Mouse (Mus musculus): Measurements from ENCODE around the gene Adad1.
A peak's percentile ranks its signal among the peaks of the same experiment; 100 is the strongest.

The Adad1 gene

DNA sequence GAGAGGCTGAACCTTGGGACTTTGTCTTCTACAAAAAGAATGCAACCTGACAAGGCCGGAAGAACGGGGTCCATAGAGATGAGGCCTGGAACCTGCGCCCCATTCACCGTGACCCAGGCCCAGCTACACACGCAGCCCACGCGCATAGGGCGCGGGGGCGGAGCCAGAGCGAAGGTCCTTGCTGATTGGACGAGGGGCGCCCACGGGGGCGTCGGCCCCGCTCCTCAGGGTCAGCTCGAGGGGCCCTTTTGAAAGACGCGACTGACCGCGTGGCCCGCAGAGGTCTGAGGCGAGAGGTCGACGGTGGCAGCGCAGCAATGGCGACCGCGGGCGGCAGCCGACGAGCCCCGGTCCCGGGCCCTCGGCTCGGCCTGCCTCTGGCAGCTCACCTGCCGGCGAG is at the start of gene Adad1:
Gene Adad1, plus strand, starts transcription at position 122 of the 400 bp plus-strand sequence.
- no peak for DNase-seq

DNA sequence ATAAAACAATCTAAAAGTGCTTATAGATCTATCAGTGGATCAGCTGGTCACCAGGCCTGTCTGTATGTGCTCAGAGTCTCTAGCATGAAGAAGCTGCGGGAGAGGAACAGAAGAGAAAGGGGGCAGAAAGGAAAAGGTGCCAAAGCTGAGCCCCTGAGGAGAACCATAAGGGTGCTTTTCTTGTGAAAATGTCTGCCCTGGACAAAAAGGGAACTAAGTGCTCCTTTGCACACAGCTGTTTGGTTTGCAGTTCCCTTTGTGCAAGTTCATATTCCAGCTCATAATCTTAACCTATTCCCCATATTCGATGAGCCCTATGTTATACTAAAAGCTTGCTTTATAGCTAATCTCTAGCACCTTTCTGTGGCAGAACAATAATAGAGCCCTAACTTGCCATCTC is 25.3 kb upstream of the Adad1 start:
- DNase-seq: peak; percentile 1

DNA sequence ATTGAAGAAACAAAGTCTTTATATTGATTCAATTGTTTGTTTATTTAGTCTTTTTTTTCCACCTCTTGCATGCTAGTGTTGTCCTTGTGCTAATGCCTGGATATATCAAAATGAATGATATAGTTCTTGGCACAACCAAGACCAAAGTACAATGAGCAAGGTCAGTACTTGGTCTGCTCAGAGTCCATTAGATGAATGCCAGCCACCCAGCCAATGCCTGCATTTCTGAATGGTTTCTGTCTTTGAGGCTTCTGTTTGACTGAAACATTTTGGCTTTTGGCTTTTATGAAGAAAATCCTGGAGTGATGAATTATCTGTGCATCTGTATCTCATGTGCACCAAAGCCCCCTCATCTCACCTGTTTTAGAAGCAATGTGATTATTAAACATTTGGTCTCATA is 23.5 kb upstream of the Adad1 start:
- DNase-seq: no peak

DNA sequence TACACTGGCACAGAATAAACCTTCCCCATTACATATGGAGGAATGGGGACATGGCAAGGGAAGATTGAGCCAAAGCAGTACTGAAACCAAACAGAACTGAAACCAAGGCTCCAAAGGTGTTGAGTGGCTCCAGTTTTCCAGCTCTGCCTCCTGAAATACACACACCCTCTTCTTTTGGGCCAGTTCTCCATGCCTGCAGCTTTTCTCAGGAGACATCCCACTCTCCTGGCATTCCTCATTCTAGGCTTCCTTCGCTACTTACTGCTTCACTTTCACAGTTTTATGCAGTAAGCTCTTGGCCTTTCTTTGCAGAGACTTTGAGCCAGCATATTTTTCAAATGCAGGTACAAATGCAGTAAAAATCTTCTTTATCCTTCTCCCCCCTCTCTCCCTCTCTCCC is 11.8 kb upstream of the Adad1 start:
- DNase-seq: no peak

DNA sequence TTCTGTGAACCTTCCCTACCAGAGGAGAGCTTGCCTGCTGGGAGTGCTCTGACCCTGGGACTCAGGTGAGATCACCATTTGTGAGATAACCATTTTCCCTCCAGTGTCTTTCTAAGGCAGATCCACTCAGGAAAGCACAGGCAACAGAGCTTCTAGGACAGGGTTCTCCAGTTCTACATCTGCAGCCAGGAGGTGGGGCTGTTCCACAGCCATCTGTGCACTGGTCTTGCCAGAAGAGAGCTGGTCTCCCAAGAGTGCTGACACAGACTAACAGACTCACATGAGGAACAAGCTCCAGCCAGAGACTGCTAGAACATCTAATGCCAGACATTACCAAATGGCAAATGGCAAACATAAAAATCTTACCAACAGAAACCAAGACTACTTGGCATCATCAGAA is 9.9 kb downstream of the Adad1 start:
- peak; percentile 68 for DNase-seq

DNA sequence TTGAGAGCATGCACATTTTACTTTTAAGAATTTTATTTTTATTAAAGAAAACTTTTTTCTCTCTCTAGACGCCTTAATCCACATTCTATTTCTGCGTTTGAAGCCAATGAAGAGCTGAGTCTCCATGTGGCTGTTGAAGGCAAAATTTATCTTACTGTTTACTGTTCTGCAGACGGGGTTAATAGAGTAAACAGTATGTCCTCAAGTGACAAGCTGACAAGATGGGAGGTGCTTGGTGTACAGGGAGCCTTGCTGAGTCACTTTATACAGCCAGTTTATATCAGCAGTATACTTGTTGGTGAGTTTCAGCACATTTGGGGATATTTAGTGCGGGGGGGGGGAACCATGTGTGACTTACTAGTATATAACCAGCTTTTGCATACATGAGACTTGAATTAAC is 21.5 kb downstream of the Adad1 start:
- no peak for DNase-seq

DNA sequence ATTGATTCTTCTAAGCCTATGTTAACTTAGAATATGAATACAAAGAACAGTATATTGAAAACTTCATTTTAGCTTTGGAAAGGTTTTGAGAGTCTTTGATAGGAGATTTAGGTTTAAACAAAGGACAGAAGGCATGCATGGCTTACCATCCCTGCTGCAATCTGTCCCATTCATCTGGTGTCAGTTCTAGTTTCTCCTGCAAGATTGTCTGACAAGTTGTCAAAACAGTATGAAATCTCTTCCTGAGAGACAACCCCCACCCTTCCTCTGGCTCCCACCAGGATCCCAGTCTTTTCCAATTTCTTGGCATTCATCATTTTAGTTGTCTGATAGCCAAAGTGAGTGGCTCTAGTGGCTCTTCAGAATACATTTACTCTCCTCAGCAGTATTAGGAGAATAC is 27.4 kb downstream of the Adad1 start:
- no peak for DNase-seq

DNA sequence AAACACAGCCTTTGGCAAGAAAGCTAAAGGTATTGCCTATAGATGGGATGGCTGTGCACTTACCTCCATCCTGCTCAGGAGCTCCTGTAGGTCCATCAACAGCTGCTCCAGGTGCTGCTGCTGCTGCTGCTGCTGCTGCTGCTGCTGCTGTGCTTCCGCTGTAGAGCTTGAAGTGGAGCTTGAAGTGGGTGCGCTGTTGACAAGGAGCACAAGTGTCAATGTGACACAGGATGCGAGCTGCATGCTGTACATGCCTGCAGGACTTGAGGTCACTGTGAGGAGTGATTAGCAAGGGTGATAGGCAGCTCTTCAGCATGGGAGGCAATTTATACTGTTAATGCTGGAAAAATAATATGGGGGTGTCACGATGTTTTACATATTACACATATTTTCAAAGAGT is 62.3 kb downstream of the Adad1 start, which contains the start of gene Il2:
Gene Il2, minus strand, starts transcription at position 305 of the 400 bp plus-strand sequence.
- DNase-seq: no peak

DNA sequence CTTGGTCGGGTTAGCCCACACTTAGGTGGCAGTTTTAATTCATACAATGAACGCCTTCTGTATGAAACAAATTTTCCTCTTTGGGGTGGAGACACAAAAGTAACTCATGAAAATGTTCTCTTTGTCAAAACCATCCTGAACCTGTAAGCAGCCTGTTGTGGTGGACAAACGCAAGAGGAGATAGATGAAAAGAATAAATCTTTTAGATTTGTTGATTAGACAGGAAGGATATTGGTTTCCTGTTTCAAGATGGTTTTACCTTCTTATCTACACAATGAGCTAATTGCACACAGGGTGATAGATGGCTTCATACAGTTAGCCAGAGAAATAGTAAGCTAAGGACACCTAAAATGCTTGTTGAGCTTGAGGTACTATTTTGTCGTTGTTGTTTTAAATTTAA is 62.8 kb downstream of the Adad1 start:
- no peak for DNase-seq

DNA sequence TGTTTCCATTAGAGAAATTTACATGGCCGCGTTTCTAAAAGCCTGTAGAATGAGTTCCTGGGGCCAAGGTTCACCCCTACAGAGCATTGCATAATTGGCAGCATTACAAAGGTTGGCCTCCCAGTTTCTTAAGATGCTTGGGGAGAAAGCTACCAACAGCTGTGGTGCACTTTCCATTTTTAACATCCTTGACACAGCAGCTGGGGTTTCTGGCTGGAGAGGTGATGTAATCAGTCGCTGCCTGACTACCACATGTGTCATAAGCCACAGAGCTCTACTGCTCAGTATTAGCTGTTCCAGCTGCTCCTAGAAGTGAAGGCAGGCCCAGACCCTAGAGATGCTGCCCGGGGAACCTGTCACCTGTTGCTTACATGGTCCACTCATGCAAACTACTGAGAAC is 64.9 kb downstream of the Adad1 start:
- peak; percentile 42 for DNase-seq

DNA sequence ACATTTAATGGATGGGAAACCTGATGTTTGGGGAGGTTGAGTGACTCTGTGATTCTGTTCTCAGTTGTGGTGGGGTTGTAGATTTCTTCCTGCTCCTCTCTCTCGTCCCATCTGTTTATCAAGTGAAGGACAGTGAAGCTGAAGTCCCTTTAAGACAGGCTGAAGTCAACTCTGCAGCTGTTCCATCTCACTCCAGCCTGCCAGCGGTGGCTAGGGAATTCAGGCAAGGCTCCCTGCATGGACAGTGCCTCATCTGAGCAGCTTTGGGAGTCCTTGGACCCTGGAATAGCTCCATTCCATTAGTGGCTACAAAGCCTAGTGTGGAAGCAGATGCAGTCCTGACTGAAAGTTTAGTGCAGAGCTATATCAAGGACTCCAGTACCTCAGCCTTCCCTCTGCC is 65.7 kb downstream of the Adad1 start:
- peak; percentile 40 for DNase-seq

DNA sequence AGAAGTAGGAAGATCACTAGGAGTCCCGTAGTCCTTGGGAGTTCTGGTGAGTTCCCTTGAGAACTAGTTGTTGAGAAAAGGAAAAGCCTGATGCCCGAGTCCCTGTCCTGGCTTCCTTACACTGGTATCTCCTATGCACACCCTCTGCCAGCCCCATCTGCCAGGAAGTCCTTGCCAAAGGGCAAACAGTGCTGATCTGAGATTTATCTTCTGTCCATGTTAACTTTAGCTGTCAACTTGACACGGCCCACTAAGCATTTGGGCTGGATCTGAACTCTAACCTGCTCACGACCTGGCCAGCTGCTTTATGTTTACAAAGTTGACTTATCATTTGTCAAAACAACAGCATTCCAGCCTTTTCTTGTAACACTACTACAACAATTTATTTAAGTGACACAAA is 73.9 kb downstream of the Adad1 start:
- no peak for DNase-seq

DNA sequence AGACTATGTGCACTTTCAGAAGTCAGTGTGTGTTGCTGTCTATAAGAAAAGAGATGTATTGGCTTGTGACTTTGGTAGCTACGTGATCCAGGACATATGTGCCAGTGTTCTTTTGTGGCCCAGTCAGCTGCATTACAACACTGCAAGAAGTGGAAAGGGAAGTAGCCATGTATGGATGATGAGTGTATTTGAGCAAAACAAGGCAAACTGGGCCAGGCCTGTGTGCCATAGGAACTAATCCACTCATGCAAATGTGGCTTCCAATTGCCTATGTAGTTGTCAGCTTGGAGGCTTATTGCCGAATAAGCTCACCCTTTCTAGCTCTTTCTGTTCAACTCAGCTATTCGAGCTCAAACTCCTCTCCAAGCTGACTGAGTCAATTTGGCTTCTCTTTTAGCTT is 75.9 kb downstream of the Adad1 start:
- peak; percentile 12 for DNase-seq

DNA sequence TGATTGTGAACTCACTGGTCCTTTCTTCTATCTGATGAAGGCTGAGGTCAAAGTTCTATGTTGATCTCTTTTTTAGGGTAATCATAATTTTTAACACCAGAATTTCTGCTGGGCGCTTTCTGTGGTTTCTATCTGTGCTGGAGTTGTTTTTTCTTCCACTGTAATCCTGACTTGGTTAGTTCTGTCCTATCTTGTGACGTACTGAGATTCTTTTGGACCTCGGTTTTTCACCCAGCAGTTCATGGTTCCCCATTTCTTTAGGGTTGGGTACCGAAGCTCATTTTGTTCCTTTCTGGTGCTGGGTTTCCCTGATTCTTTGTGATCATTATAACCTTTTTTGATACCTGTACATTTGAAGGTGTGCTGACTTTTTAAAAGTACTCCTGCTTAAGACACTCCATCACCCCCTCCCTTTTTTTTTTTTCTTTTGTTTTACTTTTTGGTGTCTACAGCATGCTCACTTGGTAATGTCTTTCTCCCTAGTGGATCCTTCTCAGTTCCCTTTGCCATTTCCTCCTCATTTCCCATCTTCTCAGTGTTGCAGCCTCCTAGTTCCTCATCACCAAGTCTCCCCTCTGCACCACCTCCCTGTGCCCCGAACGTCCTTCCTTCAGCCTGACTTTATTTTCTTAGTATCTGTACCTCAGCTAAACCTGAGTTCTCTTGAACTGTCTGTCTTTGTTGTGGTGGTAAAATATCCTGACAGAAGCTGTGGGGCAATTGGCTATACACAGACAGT is 77.0 kb downstream of the Adad1 start:
- DNase-seq: no peak

DNA sequence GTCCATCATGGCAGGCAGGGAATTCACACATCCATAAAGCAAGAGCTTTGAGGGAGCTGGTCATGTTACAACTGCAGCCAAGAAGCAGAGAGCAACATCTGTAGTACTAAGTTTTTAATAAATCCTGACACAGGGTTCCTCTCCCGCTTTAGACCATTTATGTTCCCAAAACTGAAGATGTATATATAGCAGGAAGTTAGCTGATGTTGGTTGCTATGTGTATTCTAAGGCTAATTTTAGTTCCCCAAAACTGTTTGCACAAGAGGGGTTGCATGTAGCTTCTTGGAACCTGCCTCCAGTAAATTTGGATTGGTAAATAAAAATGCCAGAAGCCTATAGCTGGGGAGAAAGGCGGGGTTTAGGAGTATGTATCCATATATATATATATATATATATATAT is 78.5 kb downstream of the Adad1 start:
- DNase-seq: peak; percentile 8

DNA sequence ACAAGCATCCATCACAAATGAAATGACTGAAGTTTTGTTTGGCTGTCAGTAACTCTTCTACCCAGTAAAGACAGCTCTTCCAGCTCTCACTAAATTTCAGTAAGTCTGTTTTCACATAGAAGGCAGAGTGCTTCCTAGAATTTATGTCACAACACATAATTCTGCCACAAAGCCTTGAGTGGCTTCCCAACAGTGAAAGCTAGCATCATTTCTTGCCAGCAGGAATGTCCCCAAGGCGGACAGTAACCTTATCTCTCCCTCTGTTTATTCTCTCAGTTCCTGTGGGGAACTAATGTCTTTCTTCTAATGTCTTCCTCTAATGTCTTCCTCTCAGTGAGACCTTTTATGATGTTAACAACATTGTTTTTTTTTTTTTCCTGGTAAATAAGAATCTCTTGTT is 81.7 kb downstream of the Adad1 start:
- DNase-seq: no peak

DNA sequence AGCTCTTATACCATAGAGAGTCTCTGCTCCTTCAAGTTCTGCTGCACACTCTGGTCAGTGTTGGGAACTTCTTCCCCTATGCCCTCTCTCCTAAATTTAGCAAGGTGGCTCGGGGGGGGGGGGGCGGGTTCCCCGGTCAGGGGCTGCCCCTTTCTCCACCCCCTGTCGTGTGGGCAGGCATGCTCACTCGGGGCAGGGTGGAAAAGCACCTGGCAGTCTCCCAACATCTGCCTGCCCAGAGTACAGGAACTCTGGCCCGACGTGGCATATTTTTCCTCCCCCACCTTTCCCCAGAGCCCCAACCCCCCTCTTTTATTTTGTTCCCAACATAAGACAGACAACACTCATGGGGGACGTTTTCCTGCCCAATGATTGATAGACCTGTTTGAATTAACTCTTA is 83.1 kb downstream of the Adad1 start:
- DNase-seq: no peak

DNA sequence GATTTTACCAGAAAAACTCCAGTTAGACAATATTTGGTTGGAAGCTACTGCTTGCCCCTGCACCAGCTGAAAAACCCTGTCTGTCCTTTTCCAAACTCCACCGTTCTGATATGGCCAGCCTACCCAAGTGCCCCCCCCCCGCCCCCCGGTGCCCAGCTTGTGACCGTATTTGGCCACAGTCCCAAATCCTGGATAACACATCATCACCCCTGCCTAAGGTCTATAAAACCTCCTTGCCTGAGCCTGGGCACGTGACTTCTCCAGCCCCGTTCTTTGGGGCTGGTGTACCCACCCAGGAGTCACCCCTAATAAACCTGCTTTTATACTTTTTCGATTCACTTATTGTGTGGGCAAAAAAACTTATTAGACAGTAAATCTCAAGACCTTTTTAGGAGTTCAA is 83.5 kb downstream of the Adad1 start:
- DNase-seq: no peak

DNA sequence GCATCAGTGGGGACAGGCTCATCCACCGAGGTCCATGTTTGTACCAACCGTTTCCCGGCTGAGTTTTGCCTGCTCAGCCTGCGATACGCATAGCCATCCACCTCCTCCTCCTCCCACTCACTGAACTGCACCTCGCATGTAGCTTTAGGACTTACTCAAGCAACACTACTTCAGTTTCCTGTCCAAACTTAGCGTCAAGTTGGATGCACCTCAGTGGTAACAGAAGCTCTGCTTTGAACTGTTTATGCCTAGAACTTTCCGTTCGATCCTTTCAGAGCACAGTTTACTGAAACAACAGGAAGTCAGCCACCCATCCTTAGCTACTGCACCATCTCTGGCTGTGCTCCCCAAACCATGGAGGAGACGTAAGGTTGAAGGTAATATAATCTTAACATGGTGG is 88.9 kb downstream of the Adad1 start:
- peak; percentile 21 for DNase-seq

DNA sequence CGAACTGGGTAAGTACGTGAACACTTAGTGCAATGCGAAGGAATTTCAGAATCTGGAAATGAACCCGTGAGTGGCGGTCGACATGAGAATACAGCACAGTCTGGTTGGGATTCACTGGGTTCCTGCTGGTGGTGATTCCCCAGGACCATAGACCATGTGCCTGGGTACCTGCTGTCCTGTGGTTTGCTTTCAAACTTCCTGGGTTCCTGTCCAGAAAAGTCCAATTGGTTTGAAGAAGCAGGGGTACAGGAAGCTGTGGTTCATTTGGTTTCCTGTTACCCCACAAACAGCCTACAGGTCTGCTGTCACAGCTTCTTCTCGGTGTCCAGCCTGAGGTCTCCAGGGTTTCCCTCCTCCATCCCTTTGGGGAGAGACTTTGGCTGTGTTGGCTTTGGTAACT is 89.7 kb downstream of the Adad1 start:
- DNase-seq: no peak

DNA sequence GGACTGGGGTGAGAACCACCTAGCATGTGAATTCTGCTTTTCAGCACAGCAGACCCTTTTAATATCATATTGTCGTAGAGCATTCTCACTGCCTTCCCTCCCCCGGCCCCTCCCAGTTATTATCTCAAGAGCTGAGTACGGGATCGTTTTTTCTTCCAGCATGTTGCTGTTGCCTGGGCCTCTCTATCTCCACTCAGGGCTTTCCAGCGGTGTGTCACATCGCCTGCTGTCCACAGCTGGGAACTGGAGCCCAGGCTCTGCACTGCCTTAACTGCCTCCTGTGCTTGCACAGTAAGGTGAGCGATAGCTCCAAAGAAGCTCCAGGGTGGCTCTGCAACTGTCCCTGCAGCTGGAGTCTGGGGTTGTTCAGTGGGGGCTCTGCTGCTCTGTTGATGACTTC is 91.1 kb downstream of the Adad1 start:
- DNase-seq: no peak

DNA sequence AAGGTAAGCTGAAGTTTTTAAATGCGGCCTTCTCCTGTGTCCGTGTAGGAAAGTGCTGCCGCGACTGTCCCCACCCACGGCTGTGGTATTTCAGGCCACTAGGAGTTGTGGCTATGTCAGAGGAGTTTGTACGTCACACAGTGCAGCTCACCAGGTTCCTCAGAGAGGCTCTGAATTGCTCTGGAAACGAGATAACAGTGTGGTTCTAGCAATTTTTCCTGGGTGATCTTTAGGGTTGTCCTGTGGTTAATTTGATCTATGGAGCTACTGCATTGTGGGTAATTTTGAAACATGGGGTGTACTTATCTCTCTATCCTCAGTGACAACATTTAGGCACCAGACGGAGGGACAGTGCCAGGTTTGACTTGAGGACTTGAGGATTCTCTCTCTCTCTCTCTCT is 93.8 kb downstream of the Adad1 start:
- DNase-seq: no peak

DNA sequence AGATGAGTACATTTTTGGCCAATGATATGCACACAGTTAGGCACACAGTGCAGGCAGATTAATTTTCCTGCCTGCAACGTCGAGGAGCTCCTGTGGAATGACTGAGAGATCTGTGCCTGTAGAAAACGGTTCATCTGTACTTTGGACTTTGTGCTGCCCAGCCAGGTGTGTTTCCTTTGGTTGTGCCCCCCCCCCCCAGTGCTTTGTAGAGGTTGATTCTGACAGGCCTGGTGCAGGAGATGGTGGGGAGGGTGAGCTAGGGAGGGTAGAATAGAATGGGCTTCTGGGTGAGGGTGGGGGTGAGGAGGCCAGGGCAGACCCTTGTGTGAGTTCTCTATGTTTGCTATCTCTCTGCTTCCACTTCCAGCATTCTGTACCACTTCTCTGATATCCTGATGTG is 94.9 kb downstream of the Adad1 start:
- DNase-seq: no peak

DNA sequence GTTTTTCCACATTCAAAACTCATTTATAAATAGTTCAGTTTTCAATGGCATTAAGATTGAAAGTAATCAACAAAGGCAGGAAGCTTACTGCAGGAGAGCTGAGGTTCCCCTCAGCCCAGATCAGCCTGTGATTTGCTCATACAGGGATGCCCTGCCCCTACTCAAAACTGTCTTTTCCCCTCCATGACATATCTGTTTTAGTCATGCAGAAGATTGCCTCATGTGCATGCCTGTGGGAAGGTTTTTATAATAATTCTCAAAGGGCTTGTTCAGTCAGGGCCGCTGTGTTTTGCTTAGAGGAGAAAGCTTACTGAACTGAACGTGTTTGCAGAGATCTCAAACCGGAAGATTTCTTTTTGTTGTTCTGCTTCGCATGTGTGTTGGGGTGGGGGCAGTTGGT is 97.8 kb downstream of the Adad1 start:
- DNase-seq: no peak

DNA sequence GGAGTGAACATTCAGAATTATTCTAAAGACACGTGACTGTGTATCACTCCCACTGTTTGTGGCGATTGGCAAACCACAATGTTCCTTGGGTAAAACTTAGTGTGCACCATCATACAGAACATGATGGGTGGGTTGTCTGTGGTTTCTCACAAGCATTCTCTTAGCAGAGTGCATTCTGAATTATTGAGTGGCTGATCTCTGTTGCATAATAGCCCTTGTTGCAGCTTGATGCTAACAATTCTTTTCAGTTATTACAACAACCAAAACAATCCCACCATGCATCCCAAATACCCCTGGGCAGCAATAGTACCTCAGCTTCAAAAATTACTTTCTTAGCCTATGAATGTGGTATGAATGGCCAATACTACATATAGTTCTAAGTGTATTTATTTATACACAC is 106.0 kb downstream of the Adad1 start:
- DNase-seq: no peak
